Mouse (Mus musculus) myocyte (in vitro differentiated cells): ENCODE measurements around the gene Elmod3. TPM values are rescaled to one million over a fixed set of nuclear protein-coding genes. Genes with fewer than 3 reads are reported as not detected.

Experiments
- H3K27me3 ChIP-seq: one replicate; pipeline ENCODE4 v1.6.1; 2011; ENCODE audit not compliant: control insufficient read depth, insufficient read depth, insufficient read length
- H3K36me3 ChIP-seq: one replicate; pipeline ENCODE4 v1.6.1; 2011; ENCODE audit not compliant: control insufficient read depth, insufficient read depth
- H3K4me2 ChIP-seq: one replicate; pipeline ENCODE4 v1.6.1; 2011; ENCODE audit warnings: low read depth, control low read depth
- H3K4me3 ChIP-seq: one replicate; pipeline ENCODE4 v1.5.1; 2011; ENCODE audit warnings: mild to moderate bottlenecking, control low read depth, moderate library complexity
- H3K79me2 ChIP-seq: one replicate; pipeline ENCODE4 v1.6.1; 2011; ENCODE audit not compliant: control insufficient read depth, insufficient read depth
- H3ac ChIP-seq: one replicate; pipeline ENCODE4 v1.6.1; 2011; ENCODE audit not compliant: control insufficient read depth, insufficient read length
- CEBPB ChIP-seq: IDR thresholded peaks from 2 replicates; pipeline ENCODE4 v1.6.1; 2011; ENCODE audit warnings: mild to moderate bottlenecking, moderate library complexity; ENCODE audit not compliant: poor library complexity, insufficient read depth, severe bottlenecking
- E2F4 ChIP-seq: IDR thresholded peaks from one replicate; pipeline ENCODE4 v1.6.1; 2011; ENCODE audit warnings: mild to moderate bottlenecking, control low read depth, moderate library complexity; ENCODE audit not compliant: insufficient read depth
- MAX ChIP-seq: IDR thresholded peaks from one replicate; pipeline ENCODE4 v1.6.1; 2011; ENCODE audit warnings: low read depth, mild to moderate bottlenecking, control low read depth
- MYOD1 ChIP-seq, 3 experiments: IDR thresholded peaks; one replicate each; pipeline ENCODE4 v1.6.1; 2011; ENCODE audit warnings: control low read depth in 2 of 3, low read depth in 2 of 3, mild to moderate bottlenecking in 2 of 3, moderate library complexity in 1 of 3; ENCODE audit not compliant: insufficient read length in 2 of 3, control insufficient read depth in 1 of 3
- MYOG ChIP-seq, 3 experiments: IDR thresholded peaks; one replicate each; pipeline ENCODE4 v1.6.1; 2011; ENCODE audit warnings: control low read depth in 2 of 3, low read depth in 2 of 3, mild to moderate bottlenecking in 2 of 3; ENCODE audit not compliant: insufficient read length in 2 of 3, control insufficient read depth in 1 of 3, insufficient read depth in 1 of 3
- POLR2A ChIP-seq: IDR thresholded peaks from one replicate; pipeline ENCODE4 v1.6.1; 2011; ENCODE audit warnings: low read depth, mild to moderate bottlenecking, control low read depth, moderate library complexity; ENCODE audit not compliant: insufficient read length
- POLR2AphosphoS2 ChIP-seq: IDR thresholded peaks from one replicate; pipeline ENCODE4 v1.6.1; 2011; ENCODE audit warnings: low read depth, control low read depth; ENCODE audit not compliant: insufficient read length
- REST ChIP-seq: IDR thresholded peaks from one replicate; pipeline ENCODE4 v1.6.1; 2011; ENCODE audit warnings: mild to moderate bottlenecking, control low read depth, moderate library complexity; ENCODE audit not compliant: insufficient read depth, insufficient read length
- SRF ChIP-seq: IDR thresholded peaks from one replicate; pipeline ENCODE4 v1.6.1; 2011; ENCODE audit warnings: low read depth; ENCODE audit not compliant: control insufficient read depth, insufficient read length
- TCF12 ChIP-seq: IDR thresholded peaks from one replicate; pipeline ENCODE4 v1.6.1; 2011; ENCODE audit warnings: mild to moderate bottlenecking, control low read depth; ENCODE audit not compliant: poor library complexity, insufficient read depth, severe bottlenecking
- TCF3 ChIP-seq: IDR thresholded peaks from one replicate; pipeline ENCODE4 v1.6.1; 2011; ENCODE audit warnings: low read depth, control low read depth; ENCODE audit not compliant: insufficient read length
- USF1 ChIP-seq: IDR thresholded peaks from one replicate; pipeline ENCODE4 v1.6.1; 2011; ENCODE audit warnings: low read depth, mild to moderate bottlenecking, control low read depth, moderate library complexity
- polyA plus RNA-seq: library from polyadenylated mRNA; unstranded; fragments of >200 nt; fragmentation: generic; extraction: Trizol; gene quantifications from one replicate; pipeline ENCODE4 v1.2.1, GENCODE M21; 2012; ENCODE audit warnings: missing spikeins

The Elmod3 gene
- polyA plus RNA-seq, 1 experiment: 6.4 TPM

DNA sequence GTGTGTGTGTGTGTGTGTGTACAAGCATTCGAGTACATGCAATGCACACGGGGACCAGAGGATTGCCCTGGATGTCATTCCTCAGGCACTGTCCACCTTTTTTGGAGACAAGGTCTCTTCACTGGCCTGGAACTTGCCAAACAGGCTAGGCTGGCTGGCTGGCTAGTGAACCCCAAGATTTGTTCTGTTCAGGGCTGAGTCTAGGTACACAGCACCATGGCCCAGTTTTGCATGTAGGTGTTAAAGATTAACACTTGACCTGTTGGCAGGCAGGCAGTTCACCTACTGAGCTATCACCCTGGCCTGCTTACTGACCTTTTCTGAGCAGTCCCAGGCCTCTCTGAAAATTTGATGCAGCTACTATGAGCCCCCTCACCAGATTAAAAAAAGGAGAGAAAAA is 32.2 kb upstream of the Elmod3 start:
- no peak overlapping the region for H3ac ChIP-seq
- H3K27me3 ChIP-seq: no peaks in the 10 kb centered on the region
- H3K79me2 ChIP-seq: no peaks in the 10 kb centered on the region
- H3K4me2 ChIP-seq: no peak overlapping the region
- peaks cover 22% of the 10 kb centered on the region for H3K36me3 ChIP-seq
- no peak overlapping the region for H3K4me3 ChIP-seq
- TF ChIP-seq POLR2A (no peak), MYOD1 (IDR thresholded peaks at IDR 0.05; ENCODE audit: control insufficient read depth in 1 of 3, insufficient read length in 2 of 3, low read depth in 2 of 3) (no peak), TCF3 (no peak), POLR2AphosphoS2 (no peak), MYOG (IDR thresholded peaks at IDR 0.05; ENCODE audit: control insufficient read depth in 1 of 3, insufficient read depth in 1 of 3, insufficient read length in 2 of 3, low read depth in 2 of 3) (no peak)

DNA sequence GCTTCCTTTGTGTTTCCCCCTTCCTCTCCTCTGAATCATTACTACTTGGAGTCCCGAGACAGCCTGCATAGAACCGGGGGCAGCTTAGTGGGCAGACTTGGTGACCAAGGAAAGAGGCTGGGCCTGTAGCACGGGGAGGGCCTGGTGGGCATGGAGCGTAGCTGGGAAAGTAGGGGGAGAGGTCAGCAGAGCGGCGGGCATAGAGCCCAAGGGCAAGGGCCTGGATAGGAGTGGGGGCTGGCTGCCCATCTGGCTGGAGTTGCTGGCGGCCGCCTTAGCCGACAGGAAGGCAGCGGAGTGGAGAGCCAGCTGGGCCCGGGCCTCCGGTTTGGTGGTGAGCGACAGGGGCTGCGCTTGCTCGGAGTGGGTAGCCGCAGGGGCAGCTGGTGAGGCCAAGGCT is 29.1 kb upstream of the Elmod3 start:
- Histone ChIP-seq H3ac (no peak overlapping the region), H3K36me3 (peaks cover 22% of the 10 kb centered on the region), H3K4me3 (no peak overlapping the region), H3K4me2 (no peak overlapping the region), H3K79me2 (no peaks in the 10 kb centered on the region), H3K27me3 (no peaks in the 10 kb centered on the region)
- TF ChIP-seq MAX: no peak
- no peak for TF ChIP-seq POLR2AphosphoS2
- no peak for TF ChIP-seq CEBPB
- no peak for TF ChIP-seq REST
- no peak for TF ChIP-seq MYOD1 (IDR thresholded peaks at IDR 0.05; ENCODE audit: control insufficient read depth in 1 of 3, insufficient read length in 2 of 3, low read depth in 2 of 3)
- no peak for TF ChIP-seq SRF
- no peak for TF ChIP-seq POLR2A
- TF ChIP-seq TCF3: no peak

DNA sequence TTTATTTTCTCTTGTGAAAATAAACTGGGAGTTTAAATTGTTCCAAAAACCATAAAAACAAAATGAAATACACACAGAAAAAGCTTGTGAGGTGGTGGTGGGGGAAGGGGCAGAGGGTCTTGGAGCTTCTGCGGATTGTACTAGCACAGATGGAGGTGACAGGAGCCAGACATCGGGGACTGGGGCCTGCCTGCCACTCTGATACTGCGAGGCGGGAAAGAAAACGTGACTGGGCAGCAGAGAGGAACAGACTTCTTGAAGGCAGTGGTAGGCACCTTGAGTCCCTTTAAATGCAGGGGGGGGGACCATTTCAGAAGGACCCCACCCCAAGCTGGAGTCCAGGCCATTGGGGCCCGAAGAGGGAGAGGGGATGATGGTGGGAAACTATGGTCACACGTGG is 28.2 kb upstream of the Elmod3 start:
- no peak overlapping the region for H3K4me2 ChIP-seq
- H3K79me2 ChIP-seq: no peaks in the 10 kb centered on the region
- H3ac ChIP-seq: no peak overlapping the region
- H3K27me3 ChIP-seq: no peaks in the 10 kb centered on the region
- peaks cover 22% of the 10 kb centered on the region for H3K36me3 ChIP-seq
- no peak overlapping the region for H3K4me3 ChIP-seq
- TF ChIP-seq TCF3: no peak
- no peak for TF ChIP-seq REST
- no peak for TF ChIP-seq SRF
- TF ChIP-seq MYOD1 (IDR thresholded peaks at IDR 0.05; ENCODE audit: control insufficient read depth in 1 of 3, insufficient read length in 2 of 3, low read depth in 2 of 3): no peak
- no peak for TF ChIP-seq POLR2AphosphoS2
- no peak for TF ChIP-seq USF1
- TF ChIP-seq E2F4: no peak

DNA sequence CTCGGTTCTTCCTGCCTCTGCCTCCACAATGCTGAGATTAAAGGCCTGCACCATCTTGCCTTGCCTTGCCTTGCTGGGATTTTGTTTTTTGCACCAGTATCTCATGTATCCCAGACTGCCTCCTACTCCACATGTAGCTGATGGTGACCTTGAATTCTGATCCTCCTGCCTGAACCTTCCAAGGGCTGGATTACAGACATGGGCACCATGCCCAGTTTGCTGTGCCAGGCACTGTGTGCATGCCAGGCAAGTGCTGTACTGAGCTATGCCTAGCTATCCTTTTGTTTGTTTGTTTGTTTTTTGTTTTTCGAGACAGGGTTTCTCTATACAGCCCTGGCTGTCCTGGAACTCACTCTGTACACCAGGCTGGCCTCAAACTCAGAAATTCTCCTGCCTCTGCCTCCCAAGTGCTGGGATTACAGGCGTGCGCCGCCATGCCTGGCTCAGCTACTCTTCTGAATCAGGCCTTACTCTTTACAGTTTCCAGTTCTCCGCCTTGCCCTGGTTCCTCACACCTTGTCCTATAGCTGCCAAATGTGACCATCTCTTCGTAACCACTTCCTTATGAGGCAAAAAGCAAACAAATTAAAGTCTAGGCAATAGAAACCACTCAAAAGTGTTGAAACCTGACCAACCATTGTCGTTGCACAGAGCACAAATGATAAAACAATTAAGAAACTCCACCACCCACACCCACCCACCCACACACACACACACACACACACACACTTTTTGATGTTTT is 25.6 kb upstream of the Elmod3 start:
- Histone ChIP-seq H3K27me3 (no peaks in the 10 kb centered on the region), H3K4me2 (no peak overlapping the region), H3K79me2 (no peaks in the 10 kb centered on the region), H3K36me3 (peaks cover 7% of the 10 kb centered on the region), H3K4me3 (no peak overlapping the region), H3ac (no peak overlapping the region)
- TF ChIP-seq TCF12 (no peak), REST (no peak), POLR2A (no peak), MAX (no peak), MYOD1 (IDR thresholded peaks at IDR 0.05; ENCODE audit: control insufficient read depth in 1 of 3, insufficient read length in 2 of 3, low read depth in 2 of 3) (no peak), CEBPB (no peak), POLR2AphosphoS2 (no peak), MYOG (IDR thresholded peaks at IDR 0.05; ENCODE audit: control insufficient read depth in 1 of 3, insufficient read depth in 1 of 3, insufficient read length in 2 of 3, low read depth in 2 of 3) (no peak), USF1 (no peak), SRF (no peak), E2F4 (no peak), TCF3 (no peak)

DNA sequence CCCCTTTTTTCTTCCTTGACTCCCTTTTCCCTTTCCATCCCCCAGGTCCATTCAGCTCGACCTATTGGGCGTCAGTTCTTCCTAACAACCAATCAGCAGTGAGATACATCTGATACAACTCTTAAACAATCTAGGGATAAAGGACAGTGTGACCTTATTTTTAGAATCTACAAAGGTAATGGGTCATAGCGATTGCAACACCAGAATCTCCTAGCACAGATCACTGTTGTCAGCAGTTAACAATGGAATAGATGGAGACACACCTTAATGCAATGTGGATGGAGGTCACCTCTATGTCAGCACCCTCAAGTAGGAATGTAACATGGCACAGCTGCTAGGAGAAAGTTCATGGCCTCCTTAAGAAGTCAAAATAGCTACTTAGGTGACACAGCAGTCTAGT is 24.7 kb upstream of the Elmod3 start:
- Histone ChIP-seq H3K4me3 (no peak overlapping the region), H3ac (no peak overlapping the region), H3K4me2 (no peak overlapping the region), H3K36me3 (peaks cover 3% of the 10 kb centered on the region), H3K27me3 (no peaks in the 10 kb centered on the region), H3K79me2 (no peaks in the 10 kb centered on the region)
- no peak for TF ChIP-seq REST
